Mouse (Mus musculus) ovary, postnatal 10 days (tissue): ENCODE results near the gene Dld.

Experiments used
- DNase-seq: peaks from one replicate; pipeline ENCODE4 v3.0.0; 2022; ENCODE audit warnings: low spot score

Gene Dld

GRCm38 (mm10) chr12:31320817-31321216, 30.4 kb downstream of the Dld start:
- no peak for DNase-seq

- DNase-seq: no peak
Measured at GRCm38 (mm10) chr12:31318409-31318963, 32.8 kb downstream of the Dld start.

- no peak for DNase-seq
Measured at GRCm38 (mm10) chr12:31317670-31318408, 33.4 kb downstream of the Dld start.

GRCm38 (mm10) chr12:31315961-31316360, 35.3 kb downstream of the Dld start:
- DNase-seq: no peak

- no peak for DNase-seq
Measured at GRCm38 (mm10) chr12:31314310-31314709, 36.9 kb downstream of the Dld start.

GRCm38 (mm10) chr12:31313136-31313535, 38.1 kb downstream of the Dld start:
- DNase-seq: no peak

GRCm38 (mm10) chr12:31312281-31312680, 39.0 kb downstream of the Dld start:
- no peak for DNase-seq

GRCm38 (mm10) chr12:31311671-31312265, 39.5 kb downstream of the Dld start:
- DNase-seq: no peak

GRCm38 (mm10) chr12:31310687-31311086, 40.6 kb downstream of the Dld start:
- no peak for DNase-seq

- DNase-seq: no peak
Measured at GRCm38 (mm10) chr12:31307756-31308155, 43.5 kb downstream of the Dld start.

GRCm38 (mm10) chr12:31307011-31307410, 44.2 kb downstream of the Dld start:
- no peak for DNase-seq

- no peak for DNase-seq
Measured at GRCm38 (mm10) chr12:31306075-31306675, 45.1 kb downstream of the Dld start.

- DNase-seq: no peak
Measured at GRCm38 (mm10) chr12:31302766-31303511, 48.3 kb downstream of the Dld start.

- no peak for DNase-seq
Measured at GRCm38 (mm10) chr12:31302266-31302665, 49.0 kb downstream of the Dld start.

- no peak for DNase-seq
Measured at GRCm38 (mm10) chr12:31300276-31300675, 51.0 kb downstream of the Dld start.

- no peak for DNase-seq
Measured at GRCm38 (mm10) chr12:31299676-31300197, 51.5 kb downstream of the Dld start.

GRCm38 (mm10) chr12:31299126-31299525, 52.1 kb downstream of the Dld start:
- DNase-seq: no peak

- DNase-seq: no peak
Measured at GRCm38 (mm10) chr12:31298530-31298929, 52.7 kb downstream of the Dld start.

- no peak for DNase-seq
Measured at GRCm38 (mm10) chr12:31298122-31298521, 53.1 kb downstream of the Dld start.

GRCm38 (mm10) chr12:31296097-31296496, 55.2 kb downstream of the Dld start:
- no peak for DNase-seq

GRCm38 (mm10) chr12:31295505-31295904, 55.7 kb downstream of the Dld start:
- no peak for DNase-seq

GRCm38 (mm10) chr12:31294996-31295395, 56.3 kb downstream of the Dld start:
- DNase-seq: no peak
